Mouse (Mus musculus) lung, postnatal 4 days (tissue): ENCODE results near the gene Aldh5a1.
"Not testable (repeated sequence)": the region's sequence is repeated elsewhere in the genome, so short reads cannot be mapped to it uniquely, and the experiment has no call there.

Experiments used
- DNase-seq, 2 experiments: peaks; one replicate each; pipeline ENCODE4 v3.0.0; 2021

The Aldh5a1 gene

DNA sequence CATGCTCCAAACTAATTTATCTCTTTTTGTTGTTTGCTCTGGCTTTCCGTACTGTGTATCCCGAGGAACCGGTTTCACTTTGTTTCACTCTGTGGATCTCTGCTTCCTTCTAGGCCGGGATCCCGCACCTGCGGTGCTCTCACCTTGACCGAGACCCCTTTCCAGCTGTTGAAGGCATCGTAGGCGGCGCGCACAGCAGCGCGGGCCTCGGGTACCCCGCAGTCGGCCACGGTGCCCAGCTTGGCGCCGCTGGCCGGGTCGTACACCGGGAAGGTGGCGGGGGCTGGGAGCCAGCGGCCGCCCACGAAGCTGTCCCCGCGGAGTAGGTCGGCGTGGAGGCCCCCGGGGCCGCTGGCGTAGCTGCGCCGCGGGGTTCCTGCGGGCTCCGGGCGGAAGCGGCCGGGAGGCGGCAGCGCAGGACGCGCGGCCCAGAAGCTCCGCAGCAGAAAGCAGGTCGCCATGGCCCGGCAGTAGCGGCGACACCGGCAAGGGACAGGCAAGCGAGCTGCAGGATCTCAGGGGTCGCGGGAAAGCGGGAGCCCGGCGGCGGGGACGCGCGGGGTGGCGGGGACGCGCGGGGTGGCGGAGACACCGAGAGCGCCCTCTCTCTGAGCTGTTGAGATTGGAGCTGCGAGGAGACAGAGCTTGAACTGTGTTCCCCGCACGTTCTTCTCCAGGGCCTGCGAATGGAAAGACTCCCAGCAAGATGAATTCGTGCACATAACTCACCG lies at the start of gene Aldh5a1:
Gene Aldh5a1 (minus strand): TSS at position 554 of the 731 bp plus-strand sequence.
- DNase-seq, result peak; percentile 84

DNA sequence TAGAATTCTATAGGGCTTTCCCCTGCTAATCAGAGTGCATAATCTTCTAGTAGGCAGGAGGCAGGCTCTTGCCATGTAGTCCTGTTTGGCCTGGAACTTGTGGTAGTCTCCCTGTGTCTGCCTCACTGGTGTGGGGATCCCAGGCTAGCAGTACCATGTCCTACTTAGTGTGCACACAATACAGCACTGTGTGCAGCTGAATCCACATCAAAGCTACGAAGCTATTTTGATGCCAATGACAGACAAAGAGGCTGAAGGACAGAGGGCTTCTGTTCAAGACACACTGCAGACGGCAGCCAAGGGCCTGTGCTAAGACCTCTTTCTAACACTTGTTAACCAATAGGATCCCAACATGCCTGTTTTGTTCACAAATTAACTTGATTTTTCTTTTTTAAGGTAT lies 48.0 kb upstream of the Aldh5a1 start:
- no peak for DNase-seq

DNA sequence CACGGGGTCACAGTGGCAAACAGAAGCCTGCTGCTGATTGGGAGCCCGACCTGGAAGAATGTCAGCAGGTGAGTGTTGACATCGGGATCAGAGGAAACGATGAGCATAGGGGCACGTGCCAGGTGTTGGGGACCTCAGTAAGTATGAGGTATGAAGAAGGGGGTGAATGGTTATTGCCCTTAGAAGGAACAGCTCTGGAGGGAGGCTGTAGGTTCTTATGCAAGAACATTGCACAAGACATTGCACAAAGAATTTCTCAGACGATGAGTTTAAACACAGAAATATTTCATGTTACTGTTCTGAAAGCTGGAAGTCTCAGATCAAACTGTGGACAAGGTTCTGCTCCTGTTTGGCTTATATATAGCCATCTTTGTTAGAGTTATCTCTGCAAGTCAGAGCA lies 43.6 kb upstream of the Aldh5a1 start:
- no peak for DNase-seq

DNA sequence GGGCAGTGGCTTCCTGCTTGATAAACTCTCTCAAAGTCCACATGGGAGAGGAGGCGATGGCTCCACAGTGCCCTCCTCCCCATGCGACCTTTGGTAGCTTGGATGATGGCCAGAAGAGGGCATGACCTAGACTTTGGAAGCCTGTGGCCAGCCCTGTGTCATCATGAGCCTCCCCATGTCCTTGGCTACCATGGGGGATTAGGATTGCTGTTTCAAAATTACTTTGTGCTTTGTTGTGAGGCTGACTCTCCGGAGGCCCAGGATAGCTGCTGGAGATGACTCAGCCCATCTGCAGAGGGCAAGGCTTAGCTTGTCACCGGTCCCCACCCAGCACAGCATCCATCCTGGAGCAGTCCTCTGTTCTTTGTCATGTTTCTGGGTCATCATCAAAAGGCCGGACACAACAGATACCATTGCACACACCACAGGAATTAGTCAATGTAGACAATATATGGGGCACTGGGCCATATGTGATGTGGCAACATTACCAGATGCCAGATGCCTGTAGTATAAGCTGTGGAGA lies 40.4 kb upstream of the Aldh5a1 start:
- no peak for DNase-seq

DNA sequence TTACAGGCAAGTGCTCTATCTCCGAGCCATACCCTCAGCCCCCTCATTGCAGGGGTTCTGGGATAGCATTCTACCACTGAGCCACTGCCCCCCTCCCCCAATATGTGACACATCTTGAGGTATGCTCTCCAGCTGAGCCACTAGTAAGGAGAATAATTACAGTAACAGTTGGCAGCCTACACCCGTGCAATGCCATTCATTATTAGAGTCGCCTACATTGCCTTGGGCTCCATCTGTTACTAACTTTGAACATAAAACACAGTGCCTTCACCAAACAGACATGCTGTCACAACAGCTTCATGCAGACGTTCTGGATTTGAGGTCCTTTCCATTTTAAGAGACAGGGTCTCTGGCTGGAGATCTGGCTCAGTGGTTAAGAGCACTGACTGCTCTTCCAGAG lies 38.9 kb upstream of the Aldh5a1 start:
- DNase-seq, result no peak

DNA sequence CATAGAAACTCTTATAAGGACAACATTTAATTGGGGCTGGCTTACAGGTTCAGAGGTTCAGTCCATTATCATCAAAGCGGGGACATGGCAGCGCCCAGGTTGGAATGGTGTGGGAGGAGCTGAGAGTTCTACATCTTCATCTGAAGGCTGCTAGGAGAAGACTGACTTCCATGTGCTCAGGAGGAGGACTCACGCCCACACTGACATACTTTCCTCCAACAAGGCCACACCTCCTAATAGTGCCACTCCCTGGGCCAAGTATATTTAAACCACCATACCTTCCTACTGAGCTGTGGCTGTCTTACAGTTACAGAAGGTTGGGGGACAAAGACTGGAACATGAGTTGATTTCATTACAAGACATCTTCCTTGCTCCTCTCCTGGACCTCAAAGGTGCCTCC lies 34.3 kb upstream of the Aldh5a1 start:
- not testable (repeated sequence) for DNase-seq

DNA sequence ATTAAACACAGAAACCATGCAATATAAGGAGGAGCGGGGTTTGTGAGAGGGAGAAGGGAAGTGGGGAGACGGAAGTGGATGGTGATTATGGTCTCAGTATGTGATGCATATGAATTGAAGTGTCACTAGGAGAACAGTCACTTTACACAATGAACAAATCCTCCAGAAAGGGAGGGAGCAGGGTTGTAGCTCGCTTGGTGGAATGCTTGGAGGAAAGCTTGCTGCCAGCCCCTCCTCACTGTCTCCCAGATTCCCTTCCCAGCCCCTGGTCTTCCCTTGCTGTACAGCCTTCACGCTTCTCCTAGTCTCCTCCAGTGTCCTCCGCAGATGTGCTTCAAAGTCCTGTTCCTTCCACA lies 28.4 kb upstream of the Aldh5a1 start:
- no peak for DNase-seq

DNA sequence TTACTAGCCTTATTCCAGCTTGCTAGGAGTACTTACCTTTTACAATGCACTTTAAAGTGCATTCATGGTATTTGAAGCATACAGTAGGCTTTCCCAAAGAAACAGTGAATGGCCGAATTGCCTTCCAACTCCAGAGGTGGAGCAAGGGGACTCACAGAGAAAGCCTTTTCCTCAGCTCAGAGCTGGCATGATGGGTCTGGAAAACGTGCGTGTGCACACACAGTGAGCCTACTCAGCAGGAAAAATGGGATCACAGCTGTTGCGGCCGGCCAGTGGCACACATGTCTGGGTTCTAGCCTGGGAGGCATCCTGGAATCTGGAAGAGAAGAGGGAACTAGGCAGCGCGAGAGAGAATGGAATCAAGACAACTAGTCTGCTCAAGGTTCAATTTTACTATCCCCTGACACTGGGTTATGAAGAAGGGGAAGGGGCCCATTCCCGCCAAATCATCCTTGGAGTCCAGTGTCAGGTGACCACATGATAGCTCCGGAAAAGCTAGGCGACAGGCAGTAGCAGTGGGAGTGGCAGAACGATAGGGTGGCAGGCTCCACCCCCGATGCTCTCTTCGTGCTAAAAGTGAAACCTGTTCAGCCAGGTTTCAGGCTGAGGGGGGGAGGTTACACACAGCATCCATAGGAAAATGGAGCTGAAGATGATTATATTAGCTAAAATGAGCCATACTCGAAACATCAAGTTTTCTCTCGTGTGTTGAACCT lies 27.8 kb upstream of the Aldh5a1 start:
- no peak for DNase-seq

DNA sequence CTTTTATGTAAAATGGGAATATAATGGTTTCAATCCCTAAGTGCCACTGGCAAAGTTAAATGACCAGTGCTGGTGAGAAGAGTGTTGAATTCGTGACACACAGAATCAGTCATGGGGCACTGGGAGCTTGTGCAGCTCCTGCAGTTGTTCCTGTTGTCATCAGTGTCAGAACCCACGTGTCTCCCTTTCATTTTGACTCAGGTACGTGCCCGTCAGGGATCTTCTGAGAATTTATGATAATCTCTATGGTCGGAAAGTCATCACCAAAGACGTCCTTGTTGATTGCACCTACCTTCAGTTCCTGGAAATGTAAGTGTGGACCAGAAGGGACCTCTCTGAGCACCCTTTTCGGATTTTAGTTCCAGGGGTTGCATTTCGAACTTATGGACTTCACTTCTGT lies 24.7 kb upstream of the Aldh5a1 start:
- no peak for DNase-seq

DNA sequence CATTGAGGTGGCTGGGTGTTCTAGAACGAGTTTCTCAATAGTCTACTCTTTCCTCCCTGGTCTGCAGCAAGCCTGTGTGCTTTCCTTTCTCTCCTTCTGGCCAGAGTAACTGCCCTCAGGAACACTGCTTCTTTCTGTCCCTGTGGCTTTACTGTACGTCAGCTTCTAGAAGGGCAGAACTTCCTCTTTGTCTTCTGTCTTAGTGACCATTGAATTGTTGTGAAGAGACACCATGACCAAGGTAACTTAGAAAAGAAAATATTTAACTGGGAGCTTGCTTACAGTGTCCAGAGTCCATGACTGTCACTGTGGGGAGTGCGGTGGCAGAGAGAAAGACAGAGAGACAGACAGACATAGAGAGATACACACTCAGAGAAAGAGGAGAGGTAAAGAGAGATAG lies 22.6 kb upstream of the Aldh5a1 start:
- DNase-seq, result no peak

DNA sequence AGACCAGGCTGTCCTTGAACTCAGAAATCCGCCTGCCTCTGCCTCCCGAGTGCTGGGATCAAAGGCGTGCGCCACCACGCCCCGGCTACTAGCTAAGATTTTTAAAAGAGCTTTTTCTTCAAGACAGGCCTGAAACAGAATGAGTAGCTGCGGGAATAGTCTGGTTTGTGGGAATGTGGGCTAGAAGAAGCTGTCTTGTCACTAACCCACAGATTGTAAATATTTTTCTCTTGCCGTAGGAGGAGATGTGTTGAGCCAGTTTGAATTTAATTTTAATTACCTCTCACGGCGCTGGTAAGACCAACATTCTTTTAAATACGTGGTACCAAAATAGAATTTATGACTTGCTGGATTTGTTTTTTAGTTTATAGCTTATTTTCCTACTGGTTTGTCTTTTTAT lies 21.2 kb upstream of the Aldh5a1 start:
- DNase-seq, result no peak

DNA sequence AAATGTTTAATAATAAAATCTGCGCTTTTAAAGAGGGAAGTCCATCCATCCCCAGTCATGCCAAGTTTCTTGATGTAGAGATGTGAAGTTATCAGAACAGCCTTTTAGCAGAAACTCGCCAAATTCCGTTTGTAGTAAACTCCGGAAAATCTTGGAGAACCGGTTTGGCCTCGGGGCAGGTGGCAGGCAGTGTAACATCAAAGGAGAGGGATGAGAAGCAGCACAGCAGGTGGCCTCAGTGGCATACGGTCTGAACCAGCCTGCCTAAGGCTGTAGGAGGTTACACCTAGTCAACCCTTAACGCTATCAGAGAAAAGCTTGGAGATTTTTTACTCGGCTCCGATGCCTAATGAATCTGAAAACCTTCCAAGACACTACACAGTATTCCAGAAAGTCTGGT lies 18.0 kb upstream of the Aldh5a1 start:
- no peak for DNase-seq

DNA sequence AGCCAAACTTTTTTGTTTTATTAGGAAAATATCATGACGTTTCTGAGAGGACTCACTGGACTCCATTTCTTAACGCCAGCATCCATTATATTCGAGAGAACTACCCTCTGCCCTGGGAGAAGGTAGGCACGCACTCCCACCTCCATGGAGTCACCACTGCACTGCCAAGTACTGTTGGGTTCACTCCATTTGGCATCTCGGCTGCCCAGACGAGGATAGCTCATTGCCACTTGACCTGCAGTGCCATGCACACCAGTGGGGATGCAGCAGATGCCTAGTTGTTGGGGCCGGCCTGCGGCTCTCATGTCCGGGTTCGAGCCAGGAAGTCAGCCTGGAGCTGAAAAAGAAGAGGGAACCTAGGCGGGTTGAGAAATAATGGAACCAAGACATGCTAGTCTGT lies 17.6 kb upstream of the Aldh5a1 start:
- DNase-seq, result no peak

DNA sequence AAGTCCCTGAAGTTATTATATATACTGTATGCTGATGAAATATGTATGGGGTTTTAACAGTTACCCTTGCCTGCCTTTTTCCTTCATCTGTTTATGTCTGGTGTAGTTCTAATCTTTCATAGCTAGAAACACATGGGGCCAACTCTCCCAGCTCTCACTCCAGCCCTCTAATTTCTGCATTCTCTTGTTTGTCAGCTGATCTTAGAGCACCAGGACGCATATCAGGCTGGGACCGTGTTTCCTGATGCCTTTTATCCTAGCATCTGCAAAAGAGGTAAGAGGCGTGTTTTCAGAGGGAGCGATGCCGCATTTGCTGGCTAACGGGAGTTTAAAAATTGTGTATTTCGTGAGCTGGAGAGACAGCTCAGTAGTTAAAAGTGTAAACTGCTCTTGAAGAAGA lies 15.2 kb upstream of the Aldh5a1 start:
- no peak for DNase-seq

DNA sequence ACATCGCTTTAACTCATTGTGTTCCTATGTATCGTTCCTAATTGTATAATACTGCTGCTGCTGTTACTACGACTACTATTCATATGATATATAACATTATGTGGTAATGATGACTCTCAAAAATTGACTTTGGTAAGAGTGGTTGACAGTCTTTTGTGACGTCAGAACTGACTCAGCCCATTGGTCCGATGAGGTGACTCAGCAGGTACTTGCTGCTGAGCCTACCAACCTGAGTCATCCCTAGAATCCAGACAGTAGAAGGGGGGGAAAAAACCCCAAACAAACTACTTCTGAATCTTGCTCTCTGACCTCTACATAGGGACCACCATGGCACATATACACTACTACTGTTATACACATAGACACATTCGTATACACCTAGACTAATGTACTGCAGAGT lies 11.4 kb upstream of the Aldh5a1 start:
- DNase-seq, result no peak

DNA sequence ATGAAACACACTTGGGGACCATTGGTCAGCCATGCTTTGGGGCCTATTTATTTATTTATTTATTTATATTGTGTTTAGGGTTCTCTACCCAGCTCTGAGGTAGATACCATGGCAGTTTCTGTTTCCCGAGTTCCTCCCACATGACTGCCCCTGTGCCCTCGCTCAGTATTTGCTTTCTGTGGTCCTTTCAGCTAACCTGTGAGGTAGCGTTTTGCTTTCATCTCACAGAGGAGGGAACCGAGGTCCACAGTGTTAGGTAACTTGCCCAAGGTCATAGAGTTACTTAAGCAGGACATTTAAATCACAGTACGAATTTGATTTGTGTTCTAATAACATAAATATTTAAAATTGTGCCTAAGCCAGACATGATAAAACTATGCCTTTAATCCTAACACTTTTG lies 9.7 kb upstream of the Aldh5a1 start:
- DNase-seq, result no peak

DNA sequence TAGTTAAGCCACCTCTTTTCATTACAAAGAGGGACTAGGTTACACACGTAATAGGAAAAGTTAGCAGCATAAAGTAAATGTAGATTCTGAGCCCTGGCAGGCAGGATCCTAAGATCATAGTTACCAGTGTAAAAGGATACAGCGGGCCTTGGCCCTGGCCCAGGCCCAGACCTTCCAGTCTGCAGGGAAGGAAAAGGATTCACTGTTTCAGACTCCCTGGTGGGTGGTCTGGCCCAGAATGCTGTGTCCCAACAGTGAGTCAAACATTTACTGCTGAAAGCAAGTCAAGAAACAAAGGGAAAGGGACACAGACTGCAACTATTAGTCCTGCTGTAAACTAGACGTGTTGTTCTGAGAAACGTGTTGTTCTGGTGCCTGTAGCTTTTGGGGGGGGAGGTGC lies 8.1 kb upstream of the Aldh5a1 start:
- DNase-seq, result peak in 1 of 2 experiments; percentile 47

DNA sequence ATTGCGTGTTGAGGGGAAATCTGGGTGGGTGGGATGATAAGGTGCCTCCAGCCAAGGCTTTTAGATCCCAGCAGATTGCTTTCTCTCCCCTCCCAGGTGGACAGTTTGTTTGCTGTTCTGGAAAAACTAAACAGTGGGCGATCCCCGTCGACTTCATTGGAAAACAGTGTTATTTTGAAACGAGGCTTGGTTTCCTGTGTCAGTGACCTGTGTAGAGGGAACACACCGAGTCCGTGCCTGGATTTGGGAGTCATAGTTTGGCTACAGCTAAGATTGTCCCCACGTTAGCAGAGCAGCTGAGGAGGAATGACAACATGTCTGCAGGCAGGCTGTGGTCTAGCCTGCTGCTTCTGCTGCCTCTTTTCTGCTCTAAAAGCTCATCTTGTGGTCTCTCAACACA lies 5.8 kb upstream of the Aldh5a1 start:
- no peak for DNase-seq

DNA sequence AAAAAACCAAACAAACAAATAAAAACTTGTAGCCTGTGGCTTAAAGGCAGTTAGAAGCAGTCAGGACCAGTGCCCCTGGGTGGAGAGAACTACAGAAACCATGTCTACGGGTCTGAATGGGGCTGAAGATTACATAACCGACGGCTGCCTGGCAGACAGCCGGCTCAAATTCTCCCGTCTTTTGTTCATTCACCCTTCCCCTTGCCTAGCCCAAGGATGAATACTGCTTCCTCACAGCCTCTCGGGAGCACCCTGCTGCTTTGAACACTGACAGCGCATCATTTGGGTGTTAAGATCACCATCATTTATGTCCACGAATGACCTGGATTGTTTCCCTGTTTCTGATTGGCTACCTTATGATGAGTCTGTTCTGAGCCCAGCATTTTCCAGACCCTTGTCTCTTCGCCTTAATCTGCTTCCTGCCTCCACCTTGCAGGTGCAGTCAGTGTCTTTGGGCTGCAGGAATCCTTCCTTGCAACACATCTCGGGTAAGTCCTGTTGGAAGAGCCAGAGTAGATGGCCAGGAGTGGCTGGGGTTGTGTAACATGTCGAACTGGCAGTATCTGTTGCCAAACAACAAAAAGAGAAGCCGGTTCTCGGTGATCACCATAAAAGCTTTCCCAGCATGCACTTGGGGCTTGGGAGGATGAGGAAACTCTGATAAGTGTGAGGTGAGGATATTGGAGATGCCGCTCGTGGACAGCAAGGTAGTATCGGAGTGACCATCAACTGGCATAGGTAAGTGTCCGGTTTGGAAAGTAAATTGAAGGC lies 5.2 kb upstream of the Aldh5a1 start, which contains the start of gene Gpld1:
Gene Gpld1 (plus strand): TSS at position 641 of the 771 bp plus-strand sequence.
- DNase-seq, result no peak

DNA sequence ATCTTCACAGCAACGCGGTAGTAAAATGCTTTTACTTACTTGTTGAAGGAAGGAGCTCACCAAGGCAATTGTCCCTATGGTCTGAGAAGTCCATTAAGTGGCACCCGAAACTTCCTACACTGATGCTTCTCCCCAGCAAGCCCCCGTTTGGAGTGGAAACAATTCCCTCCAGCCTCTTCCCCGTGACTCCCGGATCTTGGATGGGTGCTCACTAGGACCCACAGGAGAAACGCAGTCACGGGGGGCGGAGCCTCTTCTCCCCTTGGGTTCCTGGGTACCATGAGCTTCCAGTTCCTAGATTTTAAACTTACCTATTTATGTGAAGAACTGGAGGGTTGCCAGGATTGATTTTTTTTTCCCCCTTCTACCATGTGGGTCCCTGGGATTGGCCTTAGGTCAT lies 2.0 kb upstream of the Aldh5a1 start:
- no peak for DNase-seq

DNA sequence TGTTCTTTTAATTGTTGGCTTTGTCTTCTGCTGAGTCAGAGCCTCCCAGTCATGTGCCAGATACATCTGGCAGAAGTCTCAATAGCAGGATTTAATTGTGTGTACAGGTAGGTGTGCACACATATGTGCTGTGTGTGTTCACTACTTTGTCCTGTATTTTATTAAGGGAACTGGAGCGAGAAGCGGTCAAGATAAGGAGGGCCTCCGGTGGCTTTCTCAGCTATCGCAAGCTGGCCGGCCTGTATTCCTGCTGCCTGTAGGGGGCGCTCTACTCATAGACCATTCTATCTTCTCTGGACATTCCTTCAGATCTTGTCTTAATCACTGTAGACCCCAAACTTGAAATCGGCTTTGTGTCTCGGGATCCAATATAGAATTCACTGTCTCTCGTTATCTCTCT lies 1.2 kb upstream of the Aldh5a1 start:
- peak; percentile 55 to 83 for DNase-seq

DNA sequence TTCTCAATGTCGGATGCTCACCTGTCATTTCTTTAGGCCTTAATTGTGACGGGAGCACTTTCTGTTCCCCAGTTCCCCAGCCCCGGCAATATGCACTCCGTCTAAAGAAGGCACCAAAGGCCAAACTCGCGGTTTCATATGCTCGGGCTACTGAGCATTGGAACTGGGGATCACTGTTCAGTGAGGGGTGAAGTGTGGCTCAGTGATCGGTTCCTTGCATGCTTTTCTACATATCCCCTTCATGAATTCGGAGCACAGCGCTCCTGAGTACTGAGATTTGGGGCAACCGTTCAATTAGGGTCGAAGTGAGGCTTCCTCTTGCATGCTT lies 342 bp upstream of the Aldh5a1 start:
- no peak for DNase-seq

DNA sequence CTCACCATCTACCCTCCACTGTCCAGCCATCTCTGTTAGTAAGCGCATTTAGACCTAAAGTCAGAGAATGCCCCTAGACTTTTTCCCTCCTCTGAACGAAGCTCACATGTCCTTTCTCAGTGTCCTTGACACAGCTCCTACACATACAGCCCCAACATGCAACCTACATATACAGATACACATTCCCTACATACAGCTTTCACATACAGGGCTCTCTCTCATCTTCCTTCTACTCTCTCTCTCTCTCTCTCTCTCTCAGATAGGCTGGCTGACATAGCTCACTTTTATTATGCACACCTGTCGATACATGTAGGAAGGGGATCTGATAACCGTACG lies 721 bp downstream of the Aldh5a1 start:
- DNase-seq, result no peak

DNA sequence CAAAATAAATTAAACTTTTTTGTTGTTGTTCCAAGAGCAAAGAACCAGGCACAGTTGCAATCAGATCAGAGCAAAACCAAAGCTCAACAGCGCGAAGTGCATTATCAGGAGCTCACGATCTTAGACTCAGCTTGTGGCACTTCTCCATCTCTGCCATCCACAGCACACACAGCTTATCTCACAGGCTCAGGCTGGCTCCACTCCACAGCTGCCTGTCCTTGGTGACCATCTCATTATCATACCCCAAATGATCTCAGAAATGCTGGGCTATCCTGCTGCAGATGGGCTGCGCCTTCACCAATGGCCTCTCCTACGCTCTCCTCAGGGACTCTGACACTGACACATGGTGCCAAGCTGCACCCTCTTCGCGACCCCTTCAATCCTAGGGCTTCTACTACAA lies 4.3 kb downstream of the Aldh5a1 start:
- DNase-seq, result no peak
